Mouse (Mus musculus) liver, adult 10 weeks (tissue): Measurements from ENCODE around the gene Amz1. TPM values are rescaled to one million over a fixed set of nuclear protein-coding genes. Genes with fewer than 3 reads are reported as not detected.

Source experiments
- polyA plus RNA-seq: library from polyadenylated mRNA; stranded (reverse); fragments of 350-450 nt; fragmentation: Illumina TruSeq; extraction: RNeasy Lipid Tissue Mini Kit (QIAGEN cat#74804); gene quantifications from one replicate; pipeline ENCODE4 v1.2.3, GENCODE M21; 2014; ENCODE audit warnings: low read depth, low replicate concordance

Amz1 gene
- polyA plus RNA-seq, result not detected

DNA sequence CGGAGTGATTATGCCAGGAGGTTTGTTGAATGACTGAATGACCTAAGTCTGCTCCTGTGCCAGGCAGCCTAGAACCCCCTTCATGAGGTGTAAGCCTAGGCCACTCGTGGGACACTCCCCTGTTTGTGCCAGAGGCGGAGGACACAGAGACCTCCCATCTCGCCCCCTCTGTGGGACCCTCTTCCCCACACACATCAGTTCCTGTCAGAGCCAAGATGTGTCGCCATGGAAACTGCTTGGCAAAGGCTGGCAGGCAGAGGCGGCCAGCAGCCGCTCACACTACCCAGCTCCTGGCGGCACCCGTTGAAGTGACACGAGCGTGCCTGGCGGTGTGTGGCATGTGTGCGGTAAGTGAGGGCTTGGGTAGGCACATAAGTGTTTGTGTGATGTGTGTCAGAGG lies at the start of gene Amz1:
Amz1 (plus strand) TSS at position 306 of the 400 bp plus-strand sequence.

GRCm38 (mm10) chr5:140702103-140702513 lies 21.8 kb upstream of the Amz1 start, which contains the start of gene Iqce:
Gene Iqce (minus strand): TSS chr5:140702378.

GRCm38 (mm10) chr5:140704378-140705251 lies 19.3 kb upstream of the Amz1 start, which contains the start of gene Brat1:
Gene Brat1 (plus strand): TSS chr5:140705011.

Other genes starting within 250 kb of the Amz1 start
- not detected for gene Chst12, start 218.6 kb upstream of the Amz1 start, polyA plus RNA-seq
- gene Grifin, start 159.1 kb upstream of the Amz1 start, polyA plus RNA-seq, result not detected
- gene Lfng, start 116.8 kb upstream of the Amz1 start, polyA plus RNA-seq, result 0.48 TPM
- 0.32 TPM for gene Ttyh3, start 75.1 kb upstream of the Amz1 start, polyA plus RNA-seq
- gene Iqce, start 21.7 kb upstream of the Amz1 start, polyA plus RNA-seq, result 0.72 TPM
- gene Brat1, start 19.1 kb upstream of the Amz1 start, polyA plus RNA-seq, result 1.6 TPM
- gene Gna12, start 106.3 kb downstream of the Amz1 start, polyA plus RNA-seq, result 8.3 TPM